Mouse (Mus musculus) urinary bladder, postnatal 4 days (tissue): ENCODE results near the gene Icam4.
"Not testable (repeated sequence)": the region's sequence is repeated elsewhere in the genome, so short reads cannot be mapped to it uniquely, and the experiment has no call there.

Source experiments
- DNase-seq, 2 experiments: peaks; one replicate each; pipeline ENCODE4 v3.0.0; 2021 to 2022; ENCODE audit warnings: low spot score in 2 of 2

The Icam4 gene

GRCm38 (mm10) chr9:21029291-21030054 is at the start of gene Icam4:
Icam4 (plus strand) TSS chr9:21029373.
- peak; percentile 78 to 84 for DNase-seq

GRCm38 (mm10) chr9:20979769-20980168 is 49.4 kb upstream of the Icam4 start:
- DNase-seq: no peak

GRCm38 (mm10) chr9:20982171-20982570 is 47.0 kb upstream of the Icam4 start:
- no peak for DNase-seq

GRCm38 (mm10) chr9:20983169-20983568 is 46.0 kb upstream of the Icam4 start:
- DNase-seq: no peak

- DNase-seq: peak; percentile 81
These were observed 42.1 kb upstream of the Icam4 start for GRCm38 (mm10) chr9:20986952-20987686.

- no peak for DNase-seq
These were observed 41.2 kb upstream of the Icam4 start for GRCm38 (mm10) chr9:20987953-20988352.

- peak in 1 of 2 experiments; percentile 64 for DNase-seq
These were observed 38.3 kb upstream of the Icam4 start for GRCm38 (mm10) chr9:20990861-20991260.

- no peak for DNase-seq
These were observed 37.6 kb upstream of the Icam4 start for GRCm38 (mm10) chr9:20991587-20991986.

- DNase-seq: no peak
These were observed 35.8 kb upstream of the Icam4 start for GRCm38 (mm10) chr9:20993165-20993898.

GRCm38 (mm10) chr9:20995069-20995468 is 34.1 kb upstream of the Icam4 start:
- no peak for DNase-seq

GRCm38 (mm10) chr9:20997065-20997464 is 32.1 kb upstream of the Icam4 start:
- DNase-seq: no peak

GRCm38 (mm10) chr9:20998337-20998736 is 30.8 kb upstream of the Icam4 start:
- not testable (repeated sequence) for DNase-seq

GRCm38 (mm10) chr9:21000811-21001210 is 28.4 kb upstream of the Icam4 start:
- no peak for DNase-seq

- DNase-seq: no peak
These were observed 27.4 kb upstream of the Icam4 start for GRCm38 (mm10) chr9:21001651-21002200.

GRCm38 (mm10) chr9:21002270-21002626 is 26.9 kb upstream of the Icam4 start:
- DNase-seq: no peak

- peak; percentile 73 to 90 for DNase-seq
These were observed 26.3 kb upstream of the Icam4 start, which contains the start of gene Mrpl4 for GRCm38 (mm10) chr9:21002627-21003551. Mrpl4 (plus strand) TSS chr9:21002738.

- no peak for DNase-seq
These were observed 21.7 kb upstream of the Icam4 start for GRCm38 (mm10) chr9:21007313-21007952.

- no peak for DNase-seq
These were observed 21.2 kb upstream of the Icam4 start for GRCm38 (mm10) chr9:21008007-21008406.

GRCm38 (mm10) chr9:21010362-21010761 is 18.8 kb upstream of the Icam4 start:
- DNase-seq: no peak

GRCm38 (mm10) chr9:21010939-21011541 is 18.1 kb upstream of the Icam4 start:
- not testable (repeated sequence) for DNase-seq
